Mouse (Mus musculus): ENCODE measurements around the gene Sema3b.

DNA sequence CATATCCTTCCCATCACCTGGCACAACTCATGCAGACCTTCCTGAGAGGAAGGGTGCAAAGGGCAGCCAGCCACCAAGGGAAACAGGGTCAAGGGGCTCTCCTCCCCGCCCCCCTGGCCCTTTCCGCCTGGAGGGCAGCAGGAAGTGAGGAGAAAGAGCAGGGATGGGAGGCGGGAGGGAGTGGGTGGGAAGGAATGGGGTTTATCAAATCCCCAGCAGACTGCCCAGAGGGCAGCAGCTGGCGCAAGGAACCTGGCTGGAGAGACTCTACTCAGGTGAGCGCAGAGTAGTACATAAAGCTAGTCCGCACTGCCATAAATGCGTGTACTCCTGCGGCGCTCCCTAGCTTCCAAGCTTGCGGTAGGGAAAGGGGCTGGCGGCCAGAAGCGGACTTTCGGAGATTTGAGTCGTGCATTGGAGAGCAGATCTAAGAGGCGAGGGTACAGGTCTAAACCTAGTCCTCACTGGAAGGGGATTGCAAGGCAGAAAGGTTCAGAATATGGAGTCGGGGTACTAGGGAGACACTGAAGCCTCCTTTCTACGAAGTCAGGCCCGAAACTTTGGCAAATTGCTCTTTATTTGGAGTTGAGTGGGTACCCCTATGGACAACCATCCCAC, 41.2 kb downstream of the Sema3b start, which contains the start of gene Hyal2:
- TF ChIP-seq CTCF (IDR thresholded peaks at IDR 0.05; ENCODE audit: low read depth) (no peak), EP300 (IDR thresholded peaks at IDR 0.05; ENCODE audit: low read depth) (no peak)

Data from liver, embryonic 14.5 days (tissue).